Mouse (Mus musculus): ENCODE results near the gene Hagh. TPM values are rescaled to one million over a fixed set of nuclear protein-coding genes. Genes with fewer than 3 reads are reported as not detected.

Hagh gene
- polyA plus RNA-seq, 3 experiments from 2014 or later: 24.3 to 30.5 (median 25.2) TPM

DNA sequence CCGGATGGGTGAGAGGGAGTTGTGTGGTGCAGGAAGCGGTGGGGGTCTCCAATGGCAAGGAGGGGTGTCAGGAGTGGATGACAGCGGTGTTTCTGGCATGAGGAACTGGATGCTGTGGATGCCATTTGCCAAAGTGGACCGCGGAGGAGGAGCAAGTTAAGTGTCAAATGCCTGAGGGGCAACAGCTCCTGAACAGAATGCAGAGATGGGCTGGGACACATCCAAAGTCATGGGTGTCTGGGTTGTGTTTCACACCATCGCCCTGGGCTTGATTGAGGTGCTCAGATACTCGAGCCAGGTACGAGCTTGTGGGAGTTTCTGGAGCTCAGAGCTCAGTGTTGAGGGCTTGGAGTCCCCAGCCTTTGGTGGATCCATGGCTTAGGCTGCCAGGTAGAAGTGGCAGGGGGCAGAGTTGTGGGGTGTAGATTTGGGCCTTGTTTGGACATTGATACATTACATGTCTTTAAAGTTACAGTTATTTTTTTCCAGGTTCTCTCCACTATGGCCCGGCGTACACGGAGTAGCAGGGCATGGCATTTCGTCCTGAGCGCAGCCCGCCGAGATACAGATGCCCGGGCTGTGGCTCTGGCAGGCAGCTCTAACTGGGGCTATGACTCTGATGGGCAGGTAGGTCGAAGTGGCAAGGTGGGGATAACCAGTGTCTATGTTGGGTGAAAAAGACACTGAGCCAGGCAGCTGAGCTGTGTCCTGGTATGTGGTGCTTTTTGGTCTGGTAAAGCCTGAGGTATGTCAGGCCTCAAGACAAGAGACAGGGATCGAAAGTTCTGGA, 47.5 kb downstream of the Hagh start:
- peak; percentile 25 for ATAC-seq

DNA sequence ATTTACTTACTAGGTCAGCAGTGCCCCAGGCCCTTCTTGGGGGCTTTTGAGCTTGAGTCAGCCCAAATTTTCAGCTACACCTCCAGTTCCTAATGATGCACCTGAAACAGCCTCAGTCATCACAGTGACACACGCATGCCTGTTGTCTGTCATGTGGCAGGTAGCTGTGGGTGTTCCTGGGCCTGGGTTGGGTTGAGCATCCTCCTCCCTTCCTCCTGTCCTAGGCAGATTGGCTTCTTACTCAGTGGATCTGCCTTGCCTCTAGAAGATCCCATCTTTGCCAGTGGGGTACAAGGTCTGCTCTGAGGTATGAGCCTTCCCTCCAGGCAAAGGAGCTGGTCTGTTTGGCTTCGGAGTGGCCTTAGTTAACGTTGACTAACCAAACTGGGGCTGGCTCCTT, 48.9 kb downstream of the Hagh start:
- no peak for ATAC-seq

DNA sequence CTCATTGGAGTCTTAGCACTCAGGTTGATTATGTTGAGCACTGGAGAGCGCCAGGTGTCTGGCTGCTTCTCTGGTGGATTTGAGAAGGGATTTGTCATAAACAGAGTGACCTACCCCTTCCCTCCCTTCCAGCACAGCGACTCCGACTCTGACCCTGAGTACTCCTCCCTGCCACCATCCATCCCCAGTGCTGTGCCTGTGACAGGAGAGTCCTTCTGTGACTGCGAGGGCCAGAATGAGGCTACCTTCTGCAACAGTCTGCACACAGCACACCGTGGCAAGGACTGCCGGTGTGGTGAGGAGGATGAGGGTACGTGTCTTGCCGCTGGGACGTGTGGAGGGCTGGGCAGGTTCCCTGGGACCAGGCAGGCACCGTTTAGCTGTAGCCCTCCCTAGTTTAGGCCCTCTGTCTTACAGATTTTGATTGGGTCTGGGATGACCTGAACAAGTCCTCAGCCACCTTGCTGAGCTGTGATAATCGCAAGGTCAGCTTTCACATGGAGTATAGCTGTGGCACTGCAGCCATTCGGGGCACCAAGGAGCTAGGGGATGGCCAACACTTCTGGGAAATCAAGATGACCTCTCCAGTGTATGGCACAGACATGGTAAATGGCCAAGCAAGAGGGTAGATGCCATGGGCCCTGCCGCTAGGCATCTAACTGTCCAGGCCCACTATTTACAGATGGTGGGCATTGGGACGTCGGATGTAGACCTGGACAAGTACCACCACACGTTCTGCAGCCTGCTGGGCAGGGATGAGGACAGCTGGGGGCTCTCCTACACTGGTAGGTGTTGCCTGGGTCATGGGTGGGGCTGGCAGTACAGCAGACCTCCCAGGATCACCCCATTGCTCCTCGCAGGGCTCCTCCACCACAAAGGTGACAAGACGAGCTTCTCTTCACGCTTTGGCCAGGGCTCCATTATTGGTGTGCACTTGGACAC, 50.5 kb downstream of the Hagh start:
- no peak for ATAC-seq

DNA sequence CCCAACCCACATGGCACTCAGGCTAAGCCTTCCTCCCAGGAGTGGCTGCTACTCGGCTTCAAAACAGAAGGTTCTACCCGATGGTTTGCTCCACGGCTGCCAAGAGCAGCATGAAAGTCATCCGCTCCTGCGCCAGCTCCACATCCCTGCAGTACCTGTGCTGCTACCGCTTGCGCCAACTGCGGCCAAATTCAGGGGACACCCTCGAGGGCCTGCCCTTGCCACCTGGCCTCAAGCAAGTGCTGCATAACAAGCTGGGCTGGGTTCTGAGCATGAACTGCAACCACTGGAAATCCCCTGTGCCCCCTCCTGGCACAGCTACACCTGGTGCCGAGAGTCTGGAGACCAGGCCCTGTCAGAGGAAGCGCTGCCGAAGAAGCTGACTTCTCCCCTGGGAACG, 51.4 kb downstream of the Hagh start:
- no peak for ATAC-seq

DNA sequence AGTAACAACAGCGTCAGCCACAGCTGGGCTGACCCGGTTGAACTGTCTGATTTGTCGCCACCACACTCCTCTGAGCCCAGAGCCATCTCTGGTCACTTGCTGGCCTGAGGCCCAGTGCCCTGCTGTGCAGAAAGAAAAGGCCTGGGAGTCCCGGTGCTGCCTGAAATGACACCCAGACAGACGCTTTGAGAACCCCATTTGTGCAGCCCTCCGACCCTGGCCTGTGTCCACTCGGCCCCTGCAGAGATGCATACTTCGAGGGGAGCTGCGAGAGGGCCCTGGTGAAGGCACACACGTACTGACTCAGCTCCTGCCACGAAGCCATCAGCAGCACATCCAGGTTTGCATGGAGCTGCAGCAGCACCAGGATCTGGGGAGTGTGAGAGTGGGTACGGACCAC, 52.8 kb downstream of the Hagh start:
- ATAC-seq: no peak

DNA sequence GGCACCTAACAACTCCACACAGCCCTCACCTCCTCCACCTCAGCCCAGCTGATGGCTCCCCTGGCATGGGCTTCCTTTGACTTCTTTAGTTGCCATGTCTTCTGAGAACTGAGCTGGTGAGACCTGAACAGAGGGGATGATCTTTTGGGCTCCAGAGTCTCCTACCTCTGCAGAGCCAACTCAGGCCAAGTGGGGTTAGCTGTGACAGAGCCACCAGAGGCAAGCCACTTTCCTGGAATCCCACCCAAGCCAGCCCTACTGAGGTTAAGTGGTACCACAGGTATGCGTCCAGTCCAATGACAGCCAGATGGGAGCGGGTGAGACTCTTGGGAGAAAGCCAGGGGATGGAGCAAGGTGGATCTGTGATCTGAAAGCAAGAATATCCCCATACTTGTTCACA, 53.3 kb downstream of the Hagh start:
- ATAC-seq: no peak

DNA sequence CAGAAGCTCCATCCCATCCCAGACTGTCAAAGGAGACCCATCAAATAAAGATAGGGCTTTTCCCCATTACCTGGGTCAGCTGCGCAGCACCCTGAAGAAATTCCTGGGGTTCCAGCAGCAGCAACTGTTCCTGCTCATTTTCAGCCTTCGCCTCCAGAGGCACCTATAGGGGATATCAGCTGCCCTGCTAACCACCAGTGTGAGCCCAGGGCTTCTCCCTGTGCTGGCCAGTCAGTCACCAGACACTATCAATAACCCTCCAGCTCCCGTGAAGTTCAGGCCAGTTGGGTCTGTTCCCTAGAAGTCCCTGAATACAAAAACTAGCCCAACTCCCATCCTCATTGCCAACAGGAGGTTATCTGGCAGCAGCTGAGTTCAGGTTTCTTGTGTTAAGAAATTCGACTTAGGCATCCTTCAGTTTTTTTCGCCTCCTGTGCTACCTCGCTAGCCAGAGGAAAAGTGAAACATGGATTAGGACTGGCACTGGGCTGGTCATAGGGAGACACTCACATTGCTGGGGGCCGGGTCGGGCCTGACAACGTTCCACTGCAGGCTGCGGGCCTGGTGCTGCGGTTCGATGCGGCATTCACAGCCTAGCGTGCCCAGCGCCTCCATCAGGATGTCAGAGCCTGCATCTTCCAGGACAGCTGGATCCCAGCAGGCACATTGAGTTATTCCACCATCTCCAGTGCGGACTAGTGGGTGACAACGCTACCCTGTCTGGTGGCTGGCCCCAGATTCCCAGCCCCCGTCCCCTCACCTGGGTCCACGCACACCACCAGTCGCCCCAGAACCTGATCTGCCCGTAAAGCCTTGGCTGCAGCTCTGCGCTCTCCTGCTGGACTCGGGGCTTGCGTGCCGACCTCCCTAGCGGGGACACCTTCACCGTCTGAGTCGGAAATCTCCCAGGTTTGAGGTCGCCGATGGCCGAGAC, 54.4 kb downstream of the Hagh start:
- ATAC-seq: no peak

DNA sequence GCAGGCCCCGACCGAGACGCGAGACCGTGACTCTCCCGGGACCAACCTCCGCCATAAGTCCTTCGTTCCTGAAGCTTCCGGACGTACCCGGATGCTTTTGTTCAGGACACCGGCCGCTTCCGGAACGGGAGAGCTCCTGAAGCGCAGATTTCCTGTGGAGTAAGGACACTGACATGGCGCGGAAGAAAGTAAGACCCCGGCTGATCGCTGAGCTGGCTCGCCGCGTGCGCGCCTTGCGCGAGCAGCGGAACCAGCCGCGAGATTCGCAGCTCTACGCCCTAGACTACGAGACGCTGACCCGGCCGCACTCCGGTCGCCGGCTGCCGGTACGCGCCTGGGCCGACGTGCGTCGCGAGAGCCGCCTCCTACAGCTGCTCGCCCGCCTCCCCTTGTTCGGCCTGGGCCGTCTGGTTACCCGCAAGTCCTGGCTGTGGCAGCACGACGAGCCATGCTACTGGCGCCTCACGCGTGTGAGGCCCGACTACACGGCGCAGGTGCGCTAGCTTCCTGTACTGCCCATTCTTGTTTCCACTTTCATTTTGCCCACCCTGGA, 55.1 kb downstream of the Hagh start, which contains the start of the genes Eme2 and Mrps34:
Gene Eme2, minus strand, starts transcription at position 93 of the 553 bp plus-strand sequence.
Gene Mrps34, plus strand, starts transcription at position 122 of the 553 bp plus-strand sequence.
- peak; percentile 71 for ATAC-seq

DNA sequence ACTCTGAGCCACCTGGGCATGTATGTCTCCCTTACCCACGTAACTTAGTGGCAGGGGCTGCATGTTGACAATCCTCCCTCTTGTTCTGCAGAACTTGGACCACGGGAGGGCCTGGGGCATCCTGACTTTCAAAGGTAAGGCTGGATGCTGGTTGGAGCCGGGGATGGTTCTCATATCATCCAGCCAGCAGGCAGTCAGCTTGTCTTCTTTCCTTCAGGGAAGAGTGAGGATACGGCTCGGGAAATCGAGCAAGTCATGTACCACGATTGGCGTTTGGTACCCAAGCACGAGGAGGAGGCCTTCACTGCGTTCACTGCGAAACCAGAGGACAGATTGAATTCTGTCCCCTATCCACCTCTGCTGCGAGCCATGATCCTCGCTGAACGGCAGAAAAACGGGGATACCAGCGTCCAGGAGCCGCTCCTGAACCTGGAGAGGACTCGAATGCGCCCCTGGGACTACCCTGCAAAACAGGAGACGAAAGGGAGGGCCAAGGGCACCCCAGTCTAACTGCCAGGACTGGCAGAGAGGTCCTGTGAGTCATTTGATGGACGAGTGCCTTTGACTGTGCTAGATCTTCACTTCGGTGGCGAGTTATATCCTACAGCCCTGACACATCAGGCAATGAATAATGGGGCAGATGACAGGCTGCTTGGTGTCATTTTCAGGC, 55.8 kb downstream of the Hagh start:
- no peak for ATAC-seq

DNA sequence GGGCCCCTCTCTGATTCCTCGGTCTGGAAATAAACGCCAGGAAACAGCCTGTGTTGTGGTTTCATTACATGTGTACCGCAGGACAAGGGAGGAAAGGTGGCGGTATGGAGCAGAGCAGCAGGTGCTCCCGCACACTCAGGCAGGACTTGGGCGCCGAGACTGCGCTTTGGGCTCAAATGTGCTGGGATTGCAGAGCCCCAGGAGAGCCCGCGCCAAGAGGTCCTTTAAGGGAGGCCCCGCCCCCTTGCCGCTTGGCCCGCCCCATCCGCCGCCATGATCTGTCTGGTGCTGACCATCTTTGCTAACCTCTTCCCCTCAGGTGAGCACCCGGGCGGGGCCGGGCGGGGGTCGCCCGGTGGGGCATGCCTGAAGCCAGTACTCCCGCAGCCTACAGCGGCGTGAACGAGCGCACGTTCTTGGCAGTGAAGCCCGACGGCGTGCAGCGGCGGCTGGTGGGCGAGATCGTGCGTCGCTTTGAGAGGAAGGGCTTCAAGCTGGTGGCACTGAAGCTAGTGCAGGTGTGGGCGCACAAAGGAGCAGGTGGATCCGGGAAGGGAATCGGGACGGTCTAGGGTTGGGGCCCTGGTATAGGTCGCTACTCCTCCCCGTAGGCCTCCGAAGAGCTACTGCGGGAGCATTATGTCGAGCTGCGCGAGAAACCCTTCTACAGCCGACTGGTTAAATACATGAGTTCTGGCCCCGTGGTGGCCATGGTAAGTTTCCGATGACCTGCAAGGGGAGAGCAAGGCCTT, 56.5 kb downstream of the Hagh start, which contains the start of gene Nme3:
Gene Nme3, plus strand, starts transcription at position 260 of the 752 bp plus-strand sequence.
- peak; percentile 35 for ATAC-seq

DNA sequence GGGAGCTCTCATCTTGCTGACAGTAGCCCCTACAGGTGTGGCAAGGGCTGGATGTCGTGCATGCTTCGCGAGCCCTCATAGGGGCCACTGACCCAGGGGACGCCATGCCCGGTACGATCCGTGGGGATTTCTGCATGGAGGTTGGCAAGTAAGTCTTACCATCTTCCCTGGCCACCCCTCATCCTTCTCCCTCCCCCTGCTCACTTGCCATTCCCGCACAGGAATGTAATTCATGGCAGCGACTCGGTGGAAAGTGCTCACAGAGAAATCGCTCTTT, 57.0 kb downstream of the Hagh start:
- ATAC-seq: no peak

DNA sequence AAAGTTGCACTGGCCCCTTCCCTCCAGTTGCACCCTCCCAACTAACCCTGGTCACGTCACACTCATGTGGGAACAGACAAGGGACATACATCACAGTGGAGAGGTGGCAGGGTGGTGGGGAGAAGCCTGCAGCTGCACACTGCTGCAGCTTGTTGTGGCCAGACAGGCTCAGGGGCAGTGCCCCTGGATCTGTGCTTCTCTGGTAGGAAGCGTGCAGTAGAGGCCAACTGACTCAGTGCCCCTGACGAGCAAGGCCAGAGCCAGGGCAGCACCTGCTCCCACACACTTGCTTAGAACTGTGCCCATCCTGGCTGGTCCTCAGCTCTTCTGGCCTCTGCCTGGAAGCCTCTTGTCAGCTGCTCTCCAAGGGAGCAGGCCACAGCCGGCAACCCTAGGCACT, 57.7 kb downstream of the Hagh start:
- no peak for ATAC-seq

DNA sequence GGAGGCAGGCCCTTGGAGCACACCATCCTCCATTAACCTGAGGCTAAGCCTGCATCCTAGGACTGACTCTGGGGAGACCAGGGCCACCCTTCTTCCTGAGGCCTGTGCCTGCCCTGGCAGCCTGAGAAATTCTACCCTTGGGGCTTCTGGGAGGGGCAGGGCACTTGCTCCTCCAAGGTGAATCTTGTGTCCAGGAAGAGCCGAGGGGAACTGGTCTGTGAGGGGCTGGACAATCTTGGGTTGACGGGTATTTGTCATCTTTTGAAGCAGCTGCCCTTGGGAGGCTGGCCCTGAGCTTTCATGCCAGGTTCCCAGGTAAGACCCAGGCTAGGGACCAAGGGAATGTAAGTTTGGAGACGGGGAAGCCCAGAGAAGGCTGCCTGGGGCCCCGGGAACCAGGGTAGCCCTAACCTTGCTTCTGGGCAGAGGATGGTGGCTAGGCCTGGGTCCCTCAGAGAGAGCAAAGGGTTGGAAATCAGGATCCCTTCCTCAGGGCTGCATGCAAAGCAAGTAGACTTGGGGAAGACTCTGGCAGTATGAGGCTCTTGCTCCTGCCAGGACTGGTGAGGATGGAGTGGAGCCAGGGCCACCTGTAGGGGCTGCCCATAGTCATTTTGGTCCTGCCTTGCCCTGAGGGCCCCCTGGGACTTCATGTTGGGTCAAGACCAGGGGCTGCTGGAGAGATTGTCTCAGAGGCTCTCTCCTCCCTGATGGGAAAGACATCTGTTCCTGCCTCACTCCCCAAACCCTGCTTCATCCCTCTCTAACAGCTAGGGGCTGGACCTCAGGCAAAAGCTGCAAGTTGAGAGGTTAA, 58.3 kb downstream of the Hagh start:
- ATAC-seq: no peak

DNA sequence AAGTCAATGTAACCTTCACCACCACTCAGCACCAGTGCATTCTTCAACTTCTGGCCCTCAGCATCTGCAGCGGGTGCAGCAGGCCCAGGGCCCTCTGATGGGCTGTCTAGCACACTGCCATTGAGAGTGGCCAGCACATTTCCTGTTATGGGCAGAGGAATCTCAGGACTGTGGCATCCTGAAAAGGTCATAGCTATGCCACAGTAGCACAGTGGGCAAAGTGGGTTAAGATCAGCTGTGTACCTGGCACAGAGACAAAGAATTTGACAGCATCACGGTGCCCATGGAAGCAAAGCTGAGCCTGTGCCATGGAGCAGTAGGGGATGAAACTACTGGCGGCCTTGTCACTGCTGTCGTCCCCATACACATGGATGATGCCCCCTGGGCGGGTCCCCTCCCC, 59.2 kb downstream of the Hagh start:
- no peak for ATAC-seq

DNA sequence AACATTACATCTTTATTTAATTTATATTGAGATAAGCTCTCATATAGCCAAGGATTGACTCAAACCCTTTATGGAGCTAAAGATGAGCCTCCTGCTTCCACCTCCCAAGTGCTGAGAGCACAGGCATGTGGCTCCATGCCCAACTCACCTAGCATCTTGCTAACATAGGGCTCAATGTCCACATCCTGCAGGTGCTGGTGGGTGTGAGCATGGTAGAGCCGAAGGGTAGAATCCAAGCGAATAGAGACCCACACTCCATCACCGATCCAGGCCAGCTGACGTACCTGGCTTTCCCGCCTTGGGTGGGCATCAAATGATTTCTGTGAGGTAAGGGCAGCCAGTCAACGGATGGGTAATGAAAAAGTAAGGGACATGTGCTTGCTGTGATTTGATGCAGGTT, 60.1 kb downstream of the Hagh start:
- no peak for ATAC-seq

DNA sequence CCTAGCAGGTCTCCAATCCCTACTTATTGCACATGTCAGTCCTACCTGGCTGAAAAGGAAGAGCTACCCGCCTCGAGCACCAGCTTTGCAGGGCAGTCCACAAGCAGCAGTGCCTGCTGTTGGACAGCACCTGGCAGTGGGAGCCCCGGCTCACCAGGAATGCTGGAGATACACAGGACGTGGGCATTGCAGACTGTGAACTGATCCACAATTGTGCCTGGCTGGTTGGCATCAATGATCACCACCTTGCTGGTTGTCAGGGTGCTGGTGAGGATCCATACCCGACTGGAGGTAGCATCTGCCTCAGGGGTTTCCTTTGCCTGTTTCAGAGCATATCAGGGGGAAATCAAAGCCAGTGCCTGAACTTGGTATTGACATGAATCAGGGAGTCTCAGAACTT, 62.2 kb downstream of the Hagh start:
- ATAC-seq: no peak

DNA sequence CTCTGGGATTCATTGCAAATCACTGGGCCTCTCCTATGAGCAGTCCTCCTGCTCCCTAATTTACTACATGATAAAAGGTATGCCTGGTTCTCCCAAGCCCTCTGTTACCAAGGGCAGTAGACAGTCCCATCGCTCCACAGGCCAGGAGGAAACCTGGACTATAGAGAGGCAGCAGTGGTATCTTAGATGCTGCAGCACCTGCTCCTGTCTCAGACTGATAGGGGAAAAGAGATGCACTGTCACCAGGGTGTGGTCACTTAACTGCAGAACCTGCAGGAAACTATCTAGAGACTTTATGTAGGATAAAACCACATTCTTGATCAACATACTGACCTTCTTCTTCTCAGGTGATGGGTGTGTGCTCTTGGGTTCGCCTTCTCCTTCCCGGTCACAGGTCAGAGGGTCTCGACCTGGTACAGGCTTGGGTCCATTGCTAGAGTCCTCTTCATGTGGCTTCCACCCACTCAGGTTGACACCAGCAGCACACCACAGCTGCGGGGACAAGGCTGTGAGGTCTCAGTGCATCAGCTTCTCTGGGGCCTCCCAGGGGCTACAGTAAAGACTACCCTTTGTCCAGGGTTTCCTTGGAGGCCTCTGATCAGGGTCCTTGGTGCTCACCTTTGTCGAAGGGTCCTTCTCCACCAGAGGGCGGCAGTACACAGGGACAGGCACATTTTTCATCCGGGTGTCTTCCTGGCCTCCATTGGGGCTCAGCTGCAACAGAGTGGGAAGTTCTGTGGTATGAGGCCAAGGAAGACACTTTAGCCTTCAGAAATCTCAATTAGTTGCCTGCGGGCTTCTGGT, 62.9 kb downstream of the Hagh start:
- ATAC-seq: no peak

DNA sequence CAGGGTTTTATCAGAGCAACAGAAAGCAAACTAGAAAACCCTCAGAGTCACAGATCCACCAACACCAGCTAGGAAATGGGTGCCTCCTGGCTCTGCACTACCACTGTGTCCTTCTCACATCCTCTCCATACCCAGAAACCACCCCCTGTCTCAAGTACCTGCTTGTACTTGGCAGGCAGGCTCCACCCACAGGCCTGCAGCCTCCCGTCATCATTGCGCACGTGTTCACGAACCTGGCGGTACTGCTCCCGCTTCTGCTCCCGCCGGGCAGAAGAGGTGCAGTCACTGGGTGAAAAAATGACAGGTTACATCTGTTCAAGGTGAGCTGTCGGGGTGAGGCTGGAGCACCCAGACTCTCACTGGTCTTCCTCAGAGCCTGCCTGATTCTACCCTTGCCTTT, 63.8 kb downstream of the Hagh start:
- no peak for ATAC-seq

DNA sequence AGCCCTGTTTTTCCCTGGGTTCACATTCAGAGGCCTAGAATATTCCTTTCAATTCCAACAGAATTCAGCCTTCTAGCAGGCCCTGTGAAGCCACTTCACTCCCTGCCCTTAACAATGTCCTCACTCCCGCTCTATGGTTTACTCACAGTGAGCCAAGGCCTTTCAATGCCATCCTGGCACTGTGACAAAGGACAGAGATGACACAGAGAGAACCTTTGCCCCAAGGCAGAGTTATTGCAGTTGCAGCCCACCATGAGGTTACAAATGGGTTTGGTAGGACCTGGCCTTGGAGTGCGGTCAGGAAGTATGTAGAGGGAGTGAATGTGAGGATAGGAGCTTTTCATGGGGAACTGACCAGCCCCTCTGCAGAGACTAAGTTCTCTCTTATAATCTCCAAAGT, 67.6 kb downstream of the Hagh start:
- no peak for ATAC-seq

All from inflammation-experienced regulatory T-cells, adult 6 months (primary cell).